Mouse (Mus musculus) left cerebral cortex, postnatal 36 days (tissue): ENCODE results near the gene Fuca2. TPM values are rescaled to one million over a fixed set of nuclear protein-coding genes. Genes with fewer than 3 reads are reported as not detected.

Source experiments
- DNase-seq, 2 experiments: peaks; one replicate each; pipeline ENCODE4 v3.0.0; 2021 to 2022; ENCODE audit warnings: low spot score in 2 of 2, mixed read lengths in 1 of 2
- intact Hi-C: fragments of 180-260 bp; cut with DNase I; formaldehyde crosslinking; loops from one replicate; pipeline ENCODE4 v1.15.1; 2025
- total RNA-seq, 2 experiments: library from RNA; stranded (reverse); gene quantifications; 2 replicates each; pipeline ENCODE4 v1.2.3; 2021

The Fuca2 gene
- total RNA-seq, 2 experiments from 2014 or later: 43.8 to 44.2 TPM

DNA sequence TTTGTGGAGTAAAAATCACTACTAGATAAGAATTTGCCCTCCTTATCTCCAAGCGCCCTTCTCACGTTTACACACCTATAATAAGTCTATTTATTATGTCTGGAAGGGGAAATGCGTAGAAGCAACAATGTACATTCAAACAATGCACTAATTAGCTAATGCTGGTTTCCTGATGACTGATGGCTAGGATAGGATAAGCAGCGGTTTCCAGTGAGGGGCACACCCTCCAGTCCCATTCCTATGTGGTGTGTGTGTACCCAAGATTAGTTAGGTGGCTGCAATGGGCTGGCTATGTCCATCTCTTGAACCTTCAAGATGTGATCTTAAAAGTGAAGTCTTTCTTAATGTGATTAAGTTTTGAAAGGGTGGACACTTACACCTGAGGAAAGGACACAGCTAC lies 22.5 kb downstream of the Fuca2 start:
- intact Hi-C loops: no loop called here
- DNase-seq: no peak

DNA sequence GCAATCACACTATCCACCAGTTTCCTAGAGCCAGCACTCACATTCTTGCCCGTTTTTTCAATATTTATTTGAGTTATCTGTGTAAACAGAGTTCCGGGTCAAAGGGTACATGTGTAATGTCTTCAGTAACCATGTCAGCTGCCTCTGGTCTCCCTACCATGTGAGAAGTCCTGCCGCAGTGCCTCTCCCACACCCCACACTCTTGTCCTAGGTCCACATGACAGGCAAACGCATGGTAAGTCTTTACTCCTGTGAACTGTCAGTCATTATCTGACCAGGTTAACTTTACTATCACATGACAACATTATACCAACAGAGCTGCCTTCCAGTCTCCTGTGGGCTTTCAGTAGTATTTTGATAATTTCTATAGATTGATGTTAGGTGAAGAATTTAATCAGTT lies 28.8 kb downstream of the Fuca2 start:
- no peak for DNase-seq
- intact Hi-C loops: no loop called here

- DNase-seq: no peak
- intact Hi-C loops: no loop called here
Measured at GRCm38 (mm10) chr10:13534751-13535150, 35.4 kb downstream of the Fuca2 start.

GRCm38 (mm10) chr10:13536706-13537105 lies 37.4 kb downstream of the Fuca2 start:
- intact Hi-C loops: no loop called here
- DNase-seq: no peak

- no peak for DNase-seq
- intact Hi-C loops: no loop called here
Measured at GRCm38 (mm10) chr10:13539769-13540333, 40.5 kb downstream of the Fuca2 start.

DNA sequence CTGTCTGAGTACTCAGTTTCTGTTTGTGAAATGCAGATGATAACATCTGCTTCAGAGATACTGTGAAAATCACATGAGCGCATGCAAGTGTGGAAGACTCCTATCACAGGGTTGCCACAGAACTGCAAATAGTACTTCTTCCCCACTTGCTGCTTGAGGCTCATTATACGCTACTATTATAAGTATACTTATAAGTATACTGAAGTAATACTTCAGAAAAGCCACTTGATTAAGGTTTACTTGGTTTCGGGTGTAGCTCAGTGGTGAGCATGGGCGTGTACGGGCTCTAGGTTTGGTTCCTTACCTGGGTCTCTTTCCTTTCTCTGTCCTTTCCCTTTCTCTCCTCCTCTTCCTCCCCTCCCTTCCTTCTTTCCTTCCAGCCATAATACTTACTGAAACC lies 42.4 kb downstream of the Fuca2 start:
- intact Hi-C loops: no loop called here
- DNase-seq: no peak

- intact Hi-C loops: loop anchor here (2.0 to 10.0 kb wide), 3 partner anchors 412 to 642 kb away; no protein-coding TSS in a partner anchor
- DNase-seq: peak; percentile 87 to 90
Measured at GRCm38 (mm10) chr10:13552646-13553497, 53.5 kb downstream of the Fuca2 start, which contains the start of the genes Adat2 and Pex3. Adat2 (plus strand) TSS chr10:13552894. Pex3 (minus strand) TSS chr10:13553142.

GRCm38 (mm10) chr10:13553498-13553985 lies 54.2 kb downstream of the Fuca2 start:
- no peak for DNase-seq
- intact Hi-C loops: loop anchor here (2.0 to 10.0 kb wide), 3 partner anchors 411 to 641 kb away; no protein-coding TSS in a partner anchor

GRCm38 (mm10) chr10:13554316-13554715 lies 55.0 kb downstream of the Fuca2 start:
- intact Hi-C loops: loop anchor here (10.0 kb wide), 2 partner anchors 560 to 640 kb away; no protein-coding TSS in a partner anchor
- no peak for DNase-seq

DNA sequence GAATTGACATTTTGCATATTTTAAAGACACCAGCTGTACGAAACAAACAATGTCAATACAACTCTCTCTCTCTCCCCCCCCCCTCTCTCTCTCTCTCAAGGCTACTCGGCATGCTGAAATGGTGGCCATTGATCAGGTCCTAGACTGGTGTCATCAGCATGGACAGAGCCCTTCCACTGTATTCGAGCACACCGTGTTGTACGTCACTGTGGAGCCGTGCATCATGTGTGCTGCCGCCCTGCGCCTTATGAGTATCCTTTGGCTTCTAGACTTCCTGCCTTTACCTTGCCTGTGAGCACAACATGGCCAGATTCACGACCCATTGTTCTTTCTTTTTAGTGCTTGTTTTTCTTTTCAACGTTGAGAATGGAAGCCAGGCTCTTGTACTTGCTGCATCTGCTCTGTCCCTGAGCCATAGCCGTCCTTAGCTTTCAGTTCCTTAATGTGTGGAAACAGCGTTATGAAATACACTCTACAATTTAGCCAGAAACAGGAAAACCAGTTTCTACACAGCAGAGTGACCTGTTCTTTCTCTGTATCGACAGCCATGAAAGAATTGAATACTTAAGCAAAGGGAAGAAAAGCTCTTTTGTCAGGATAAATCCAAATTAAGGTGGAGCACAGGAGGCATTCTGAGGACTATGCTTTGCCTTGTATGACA lies 60.8 kb downstream of the Fuca2 start:
- DNase-seq: no peak
- intact Hi-C loops: loop anchor here (5.0 kb wide), 2 partner anchors 762 to 832 kb away; no protein-coding TSS in a partner anchor

DNA sequence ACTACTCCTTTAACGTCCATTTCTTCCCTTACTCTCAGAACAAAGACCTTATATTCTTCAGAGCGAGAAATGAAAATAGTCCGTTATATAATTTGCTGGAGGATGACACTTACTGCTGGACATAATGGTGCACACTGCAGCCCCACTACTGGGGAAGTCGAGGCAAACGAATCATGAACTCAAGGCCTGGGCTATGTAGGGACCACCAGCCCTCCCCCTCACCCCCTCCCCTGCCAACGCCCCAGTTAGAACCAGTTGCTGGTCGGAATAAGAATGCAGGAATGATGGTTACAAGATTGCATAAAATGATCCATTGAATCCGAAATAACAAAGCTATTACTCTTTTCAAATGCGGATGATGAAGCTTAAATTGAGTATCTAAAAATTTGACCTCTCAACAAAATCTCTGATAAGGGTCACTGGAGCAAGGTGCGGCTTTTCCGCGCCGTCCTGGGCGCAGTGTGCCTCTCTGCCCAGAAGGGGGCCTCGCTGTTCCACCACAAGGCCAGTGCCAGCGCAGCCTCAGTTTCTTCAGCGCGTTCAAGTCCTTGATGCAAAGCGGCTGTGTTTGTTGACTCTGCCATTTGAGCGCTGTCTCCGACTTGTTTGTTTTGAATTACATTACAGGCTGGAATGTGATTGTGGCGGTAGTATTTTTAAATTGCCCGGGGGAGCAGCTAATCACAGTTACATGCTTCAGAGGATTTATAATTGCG lies 65.2 kb downstream of the Fuca2 start:
- DNase-seq: peak; percentile 64 to 72
- intact Hi-C loops: loop anchor here (5.0 kb wide), 4 partner anchors 298 to 828 kb away; partner anchors contain the start of gene Hivep2

DNA sequence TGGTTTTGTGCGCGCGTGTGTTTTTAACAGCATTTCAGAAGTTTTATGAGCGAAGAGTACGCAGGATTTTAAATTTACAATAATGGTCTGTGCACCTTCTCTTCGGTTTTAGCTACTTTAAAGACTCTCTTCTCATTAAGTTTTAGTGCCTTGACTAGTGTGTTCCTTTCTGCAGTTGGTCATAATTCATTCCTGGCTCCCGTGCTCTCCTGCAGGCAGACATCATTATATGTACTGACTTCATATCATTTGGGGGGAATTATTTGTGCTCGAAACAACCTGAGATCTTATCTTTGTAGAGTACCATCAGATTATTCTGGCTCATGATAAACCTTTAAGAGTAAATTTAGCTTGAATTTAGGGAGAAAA lies 65.7 kb downstream of the Fuca2 start:
- intact Hi-C loops: loop anchor here (5.0 kb wide), 2 partner anchors 297 to 402 kb away; partner anchors contain the start of gene Hivep2
- DNase-seq: no peak

DNA sequence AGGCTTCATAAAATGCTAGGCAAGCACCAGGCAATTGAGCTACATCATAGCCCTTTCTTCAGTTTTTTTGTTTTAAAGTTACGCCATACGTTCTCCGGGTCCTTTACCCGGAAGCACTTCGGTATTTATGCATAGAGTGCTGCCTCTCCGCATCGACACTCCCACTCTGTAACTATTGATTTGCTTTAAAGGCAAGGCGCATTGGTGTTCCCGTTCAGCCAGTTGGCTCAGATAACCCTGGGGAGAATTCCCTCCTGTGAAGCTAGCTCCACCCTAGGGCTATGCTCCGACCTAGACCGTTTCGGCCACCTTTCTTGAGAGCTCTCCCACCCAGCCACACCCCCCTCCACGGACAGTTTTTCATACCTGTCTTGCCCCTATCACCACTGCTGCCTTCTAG lies 67.1 kb downstream of the Fuca2 start:
- intact Hi-C loops: loop anchor here (5.0 kb wide), 2 partner anchors 296 to 401 kb away; partner anchors contain the start of gene Hivep2
- DNase-seq: no peak

Other genes with a start within 250 kb of the Fuca2 start
- 10 to 100 TPM; 21.5 to 31.1 TPM for gene Phactr2, start 25.1 kb upstream of the Fuca2 start, total RNA-seq
- gene Adat2, start 53.4 kb downstream of the Fuca2 start, total RNA-seq: 1 to 10 TPM; 7.9 to 9.8 TPM
- gene Pex3, start 53.6 kb downstream of the Fuca2 start, total RNA-seq: 10 to 100 TPM; 25.3 to 27.8 TPM